Mouse (Mus musculus) intestine, postnatal 0 days (tissue): ENCODE data around the gene Neurog1. TPM values are rescaled to one million over a fixed set of nuclear protein-coding genes. Genes with fewer than 3 reads are reported as not detected.

Experiments
- ATAC-seq: fragments of 200-750 bp; cut with Nextera tagmentation; 2 replicates; pipeline ENCODE4 v1.8.0; 2017; ENCODE audit warnings: mild to moderate bottlenecking, moderate TSS enrichment, moderate library complexity
- H3K27ac ChIP-seq: fragments of 300-500 bp; sonication (generic); 2 replicates; pipeline ENCODE4 v1.5.1; 2014; ENCODE audit warnings: mild to moderate bottlenecking, low read depth, low read length, moderate library complexity
- H3K27me3 ChIP-seq: fragments of 300-500 bp; sonication (generic); replicated peaks from 2 replicates; pipeline ENCODE4 v1.6.1; 2014; ENCODE audit warnings: low read length, mixed read lengths; ENCODE audit not compliant: control insufficient read depth, insufficient read depth
- H3K36me3 ChIP-seq: fragments of 300-500 bp; sonication (generic); 2 replicates; pipeline ENCODE4 v1.6.1; 2014; ENCODE audit warnings: mild to moderate bottlenecking, moderate library complexity; ENCODE audit not compliant: control insufficient read depth, insufficient read depth
- H3K4me1 ChIP-seq: fragments of 300-500 bp; sonication (generic); replicated peaks from 2 replicates; pipeline ENCODE4 v1.6.1; 2014; ENCODE audit warnings: antibody characterized with exemption, low read length, mixed read lengths; ENCODE audit not compliant: control insufficient read depth, insufficient read depth
- H3K4me2 ChIP-seq: fragments of 300-500 bp; sonication (generic); replicated peaks from 2 replicates; pipeline ENCODE4 v1.6.1; 2014; ENCODE audit warnings: low read depth, mild to moderate bottlenecking, moderate library complexity
- H3K4me3 ChIP-seq: fragments of 300-500 bp; sonication (generic); 2 replicates; pipeline ENCODE4 v1.5.1; 2014; ENCODE audit warnings: low read depth, low read length
- H3K9ac ChIP-seq: fragments of 300-500 bp; sonication (generic); 2 replicates; pipeline ENCODE4 v1.6.1; 2014; ENCODE audit warnings: mild to moderate bottlenecking, low read depth, low read length
- H3K9me3 ChIP-seq: fragments of 300-500 bp; sonication (generic); 2 replicates; pipeline ENCODE4 v1.6.1; 2016; ENCODE audit warnings: mixed run types; ENCODE audit not compliant: control insufficient read depth
- CTCF ChIP-seq: sonication (generic); IDR thresholded peaks from 2 replicates; pipeline ENCODE4 v1.5.1; 2016; ENCODE audit warnings: low read depth, mild to moderate bottlenecking, control low read depth, antibody characterized with exemption, moderate library complexity
- WGBS: fragments of 180-500 bp; shearing (Covaris S2); extraction: QIAGEN DNeasy Blood & Tissue Kit; methylation state at CpG from one replicate; pipeline ENCODE4 v1.1.7; 2014; 5-methylcytosine and 5-hydroxymethylcytosine counted together
- polyA plus RNA-seq: library from polyadenylated mRNA; unstranded; fragments of >200 nt; fragmentation: Nextera tagmentation; extraction: Ambion mirVana; gene quantifications from 2 replicates; pipeline ENCODE4 v1.2.1, GENCODE M21; 2015

Gene Neurog1
- polyA plus RNA-seq, 1 experiment from 2014 or later: not detected

DNA sequence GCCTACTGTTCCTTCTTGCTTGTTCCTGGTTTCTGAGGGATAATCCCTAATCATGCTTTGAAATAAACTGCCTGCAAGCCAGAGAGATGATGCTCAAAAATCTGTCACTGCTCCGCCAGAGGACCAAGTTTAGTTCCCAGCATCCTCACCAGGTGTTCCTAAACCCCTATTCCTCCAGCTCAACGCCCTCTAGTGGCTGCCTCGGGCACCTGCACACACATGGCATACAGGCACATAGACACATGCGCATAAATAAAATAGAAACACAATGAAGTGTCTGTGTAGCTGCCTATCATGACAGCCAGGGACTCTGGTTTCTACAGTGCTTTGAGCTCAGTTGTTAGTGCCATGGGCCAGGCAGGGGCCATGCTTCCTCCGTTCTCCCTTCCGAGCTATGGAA lies 38.0 kb upstream of the Neurog1 start:
- H3K36me3 ChIP-seq: no peaks in the 10 kb centered on the region
- H3K27ac ChIP-seq: no peak overlapping the region
- 0 out of 2 replicates have a peak, but pooled peaks have one; percentile 30 for TF ChIP-seq CTCF
- no peak overlapping the region for H3K4me2 ChIP-seq
- no peaks in the 10 kb centered on the region for H3K9me3 ChIP-seq
- H3K9ac ChIP-seq: no peak overlapping the region
- peaks cover 15% of the 10 kb centered on the region for H3K27me3 ChIP-seq
- ATAC-seq: no peak
- 78% methylated on average over 6 of the region's 6 CpGs for WGBS
- H3K4me3 ChIP-seq: no peak overlapping the region
- no peaks in the 10 kb centered on the region for H3K4me1 ChIP-seq

DNA sequence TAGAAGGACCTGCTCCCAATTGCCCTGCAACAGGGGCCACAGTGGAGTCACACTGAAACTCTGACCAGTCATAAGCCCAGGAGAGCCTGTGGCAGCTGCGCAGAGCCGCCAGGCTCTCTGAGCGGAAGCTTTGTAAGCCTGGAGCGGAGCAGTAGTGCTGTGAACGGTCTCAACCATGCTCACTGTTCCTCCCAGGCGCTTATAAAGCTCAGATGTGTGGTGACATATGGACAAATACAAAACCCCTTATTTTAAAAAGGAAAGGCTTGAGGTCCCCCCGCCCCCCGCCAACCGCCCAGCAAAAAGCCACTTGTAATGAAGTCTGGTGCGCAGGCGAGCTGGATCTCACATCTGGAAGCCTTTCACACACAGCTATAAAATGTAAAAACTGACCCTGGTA lies 37.3 kb upstream of the Neurog1 start:
- WGBS: 71% methylated on average over 11 of the region's 11 CpGs
- H3K4me2 ChIP-seq: no peak overlapping the region

DNA sequence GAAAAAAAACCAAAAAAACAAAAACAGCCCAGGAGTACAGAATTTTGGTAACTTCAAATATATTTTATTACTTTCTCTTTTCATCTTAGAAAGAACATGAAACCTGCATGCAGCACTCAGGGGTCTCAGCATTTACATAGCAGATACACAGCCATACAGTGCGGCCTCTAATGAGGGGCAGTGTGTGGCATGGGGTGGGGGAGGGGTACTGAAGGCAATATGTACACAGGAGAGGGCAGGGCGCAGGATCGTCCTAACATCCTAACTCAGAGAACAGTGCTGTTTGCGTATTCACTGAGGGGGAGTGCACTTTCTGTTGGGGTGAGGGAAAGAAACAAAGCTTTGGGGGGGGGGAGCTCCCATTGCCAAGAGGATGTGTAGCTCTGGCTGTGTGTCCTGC lies 36.6 kb upstream of the Neurog1 start:
- no peaks in the 10 kb centered on the region for H3K4me1 ChIP-seq
- no peak for ATAC-seq
- H3K27me3 ChIP-seq: peaks cover 3% of the 10 kb centered on the region
- H3K36me3 ChIP-seq: no peaks in the 10 kb centered on the region
- no peak for TF ChIP-seq CTCF
- no peak overlapping the region for H3K27ac ChIP-seq
- no peak overlapping the region for H3K4me3 ChIP-seq
- no peak overlapping the region for H3K9ac ChIP-seq
- H3K9me3 ChIP-seq: no peaks in the 10 kb centered on the region
- no peak overlapping the region for H3K4me2 ChIP-seq
- 21% methylated on average over 4 of the region's 4 CpGs for WGBS

More for the DNA sequence above, 37.3 kb upstream of the Neurog1 start:
- Histone ChIP-seq H3K4me3 (no peak overlapping the region), H3K36me3 (no peaks in the 10 kb centered on the region), H3K4me1 (no peaks in the 10 kb centered on the region), H3K9ac (no peak overlapping the region), H3K27me3 (peaks cover 8% of the 10 kb centered on the region), H3K27ac (no peak overlapping the region), H3K9me3 (no peaks in the 10 kb centered on the region)
- no peak for TF ChIP-seq CTCF
- no peak for ATAC-seq

DNA sequence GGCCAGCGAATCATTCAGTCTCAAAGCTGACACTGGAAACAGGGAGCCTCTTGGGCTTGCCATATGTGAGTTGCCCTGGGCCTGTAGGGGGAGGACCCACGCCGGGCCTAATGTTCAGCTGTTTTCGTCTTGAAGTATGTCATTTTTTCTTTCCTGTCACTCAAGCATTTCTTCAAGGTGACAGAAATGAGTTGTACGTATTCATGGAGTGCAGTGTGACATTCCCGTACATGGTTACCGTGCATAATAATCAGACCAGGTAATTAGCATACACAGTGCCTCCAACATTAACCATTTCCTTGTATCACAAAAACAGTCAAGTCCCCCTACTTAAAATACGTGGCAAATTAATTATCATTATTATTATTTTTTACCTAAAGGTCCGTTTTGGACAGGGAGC lies 35.1 kb upstream of the Neurog1 start:
- TF ChIP-seq CTCF: no peak
- no peak overlapping the region for H3K9ac ChIP-seq
- H3K27me3 ChIP-seq: no peaks in the 10 kb centered on the region
- H3K4me3 ChIP-seq: no peak overlapping the region
- H3K4me2 ChIP-seq: no peak overlapping the region
- H3K9me3 ChIP-seq: no peaks in the 10 kb centered on the region
- 82% methylated on average over 9 of the region's 9 CpGs for WGBS
- no peaks in the 10 kb centered on the region for H3K36me3 ChIP-seq
- no peaks in the 10 kb centered on the region for H3K4me1 ChIP-seq
- ATAC-seq: no peak
- H3K27ac ChIP-seq: no peak overlapping the region

DNA sequence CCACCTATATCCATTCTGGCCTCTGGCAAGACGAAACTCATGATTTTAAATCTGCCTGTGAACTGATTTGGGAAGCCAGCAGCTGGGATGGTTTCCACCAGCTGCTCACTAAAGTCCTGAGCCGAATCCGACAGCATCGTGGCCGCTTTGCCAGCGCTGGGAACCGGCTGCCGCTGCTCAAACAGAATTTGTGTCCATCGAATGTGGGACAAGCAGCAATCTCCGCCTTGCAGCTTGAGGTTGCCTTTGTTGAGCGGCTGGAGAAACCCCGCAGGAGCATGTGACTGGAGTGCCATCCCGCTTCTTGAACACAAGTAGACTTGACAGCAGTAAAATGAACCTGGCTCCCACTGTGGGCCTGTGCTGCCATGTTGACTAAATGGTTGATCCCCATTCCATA lies 31.4 kb upstream of the Neurog1 start:
- ATAC-seq: no peak
- H3K27me3 ChIP-seq: no peaks in the 10 kb centered on the region
- TF ChIP-seq CTCF: no peak
- H3K36me3 ChIP-seq: no peaks in the 10 kb centered on the region
- H3K4me2 ChIP-seq: no peak overlapping the region
- H3K9ac ChIP-seq: no peak overlapping the region
- 91% methylated on average over 13 of the region's 13 CpGs for WGBS
- H3K4me1 ChIP-seq: no peaks in the 10 kb centered on the region
- H3K27ac ChIP-seq: no peak overlapping the region
- no peaks in the 10 kb centered on the region for H3K9me3 ChIP-seq
- no peak overlapping the region for H3K4me3 ChIP-seq

DNA sequence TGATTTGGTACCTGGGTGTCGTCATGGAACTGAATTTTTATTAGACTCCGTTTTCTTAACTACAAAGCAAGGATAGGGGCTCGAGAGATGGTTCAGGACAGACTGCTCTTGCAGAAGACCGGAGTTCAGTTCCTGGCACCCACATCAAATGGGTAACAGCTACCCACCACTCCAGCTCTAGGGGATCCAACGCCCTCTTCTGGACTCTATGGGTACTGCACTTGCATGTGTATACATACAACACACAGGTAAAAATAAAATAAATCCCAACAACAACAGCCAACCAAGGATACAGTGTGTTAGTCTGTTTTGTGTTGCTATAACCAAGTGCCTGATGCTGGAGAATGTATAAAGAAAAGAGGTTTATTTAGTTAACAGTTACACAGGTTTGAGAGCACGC lies 28.4 kb upstream of the Neurog1 start:
- ATAC-seq: no peak
- H3K4me3 ChIP-seq: no peak overlapping the region
- no peak overlapping the region for H3K4me2 ChIP-seq
- H3K27me3 ChIP-seq: no peaks in the 10 kb centered on the region
- WGBS: 78% methylated on average over 6 of the region's 6 CpGs
- no peaks in the 10 kb centered on the region for H3K36me3 ChIP-seq
- H3K27ac ChIP-seq: no peak overlapping the region
- H3K4me1 ChIP-seq: no peaks in the 10 kb centered on the region
- H3K9me3 ChIP-seq: no peaks in the 10 kb centered on the region
- peak; percentile 41; the same call in 1 of the 2 replicates for TF ChIP-seq CTCF
- no peak overlapping the region for H3K9ac ChIP-seq

DNA sequence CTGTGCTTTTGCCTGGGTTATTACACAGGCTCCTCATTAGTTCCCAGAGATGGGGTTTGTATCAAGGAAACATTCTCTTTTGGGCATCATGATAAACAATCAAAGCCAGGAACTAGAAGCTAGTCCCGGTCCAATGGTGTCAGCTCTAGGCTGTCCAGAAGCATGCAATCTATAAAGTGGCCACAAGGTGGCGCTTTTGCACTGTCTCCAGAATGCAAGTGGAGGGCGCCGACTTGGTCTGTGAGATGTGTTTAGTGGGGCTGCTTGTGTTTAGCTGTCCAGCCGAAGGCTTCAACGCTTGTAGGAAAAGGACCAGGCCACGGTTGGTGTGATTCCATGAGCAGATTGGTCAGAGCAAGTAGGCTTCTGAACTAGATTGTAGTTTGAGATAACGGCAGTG lies 27.5 kb upstream of the Neurog1 start:
- peak; percentile 95 for TF ChIP-seq CTCF
- Histone ChIP-seq H3K9me3 (no peaks in the 10 kb centered on the region), H3K4me3 (no peak overlapping the region), H3K4me1 (no peaks in the 10 kb centered on the region), H3K27me3 (no peaks in the 10 kb centered on the region), H3K9ac (no peak overlapping the region), H3K27ac (no peak overlapping the region), H3K36me3 (no peaks in the 10 kb centered on the region), H3K4me2 (no peak overlapping the region)
- WGBS: 16% methylated on average over 8 of the region's 8 CpGs
- ATAC-seq: peak; percentile 51; the same call in 1 of the 2 replicates
